Mouse (Mus musculus) neural tube, embryonic 10.5 days (tissue): ENCODE data around the gene Mrpl35.
"Not testable (repeated sequence)": the region's sequence is repeated elsewhere in the genome, so short reads cannot be mapped to it uniquely, and the experiment has no call there.

Experiments
- DNase-seq: peaks from one replicate; pipeline ENCODE4 v3.0.0-alpha.2; 2017; ENCODE audit warnings: low spot score; ENCODE audit errors: extremely low spot score

The Mrpl35 gene

DNA sequence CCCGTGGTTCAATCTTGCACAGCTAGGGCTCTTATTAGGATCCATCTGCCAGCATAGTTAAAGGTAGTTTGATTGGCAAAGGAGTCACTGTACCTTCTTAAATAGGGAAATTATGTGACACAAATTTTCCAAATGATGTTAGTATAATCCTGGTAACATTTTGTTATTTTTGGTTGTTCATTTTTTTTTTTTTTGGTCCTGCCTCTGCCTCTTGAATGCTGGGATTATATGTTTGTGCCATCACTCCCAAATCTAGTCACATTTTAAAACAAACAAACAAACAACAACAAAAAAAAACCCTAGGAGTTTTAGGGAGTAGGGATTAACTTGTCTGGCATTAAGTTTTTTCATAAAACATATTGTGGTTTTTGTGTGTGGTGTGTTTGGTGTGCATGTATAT is at the start of gene Mrpl35:
TSS of gene Mrpl35 (minus strand) at position 101 of the 400 bp plus-strand sequence.
- no peak for DNase-seq

- DNase-seq, result no peak
Observed at GRCm38 (mm10) chr6:71871396-71871795, 44.6 kb upstream of the Mrpl35 start.

DNA sequence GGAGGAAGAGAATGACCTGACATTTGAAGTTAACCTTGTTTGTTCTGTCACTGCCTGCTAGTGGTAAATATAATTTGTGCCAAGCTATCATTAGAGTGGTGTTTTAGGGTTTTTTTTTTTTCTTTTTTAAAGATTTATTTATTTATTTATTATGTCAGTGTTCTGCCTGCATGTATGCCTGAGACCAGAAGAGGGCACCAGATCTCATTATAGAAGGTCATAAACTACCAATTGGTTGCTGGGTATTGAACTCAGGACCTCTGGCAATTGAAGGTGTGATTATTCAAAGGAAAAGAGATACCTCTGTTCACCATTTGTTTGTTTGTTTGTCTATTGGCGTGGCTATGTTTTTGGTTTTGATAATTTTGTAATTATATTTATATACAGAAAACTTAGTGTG is 42.0 kb upstream of the Mrpl35 start:
- DNase-seq, result no peak

DNA sequence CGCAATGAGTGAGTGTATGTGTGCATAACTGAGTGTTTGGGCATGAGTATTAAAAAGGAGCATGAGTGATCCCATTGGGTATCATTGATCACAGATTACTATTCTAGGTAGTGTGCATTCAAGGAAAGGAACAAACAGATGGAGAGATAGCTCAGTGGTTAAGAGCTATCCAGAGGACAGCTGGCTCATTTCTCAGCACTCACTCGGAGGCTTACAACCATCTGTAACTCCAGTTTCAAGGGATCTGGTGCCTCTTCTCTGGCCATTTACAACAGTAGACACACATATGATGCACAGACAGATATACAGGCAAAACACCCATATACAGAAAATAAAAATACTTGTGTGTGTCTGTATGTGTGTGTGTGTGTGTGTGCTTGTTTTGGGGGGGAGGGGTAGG is 41.0 kb upstream of the Mrpl35 start:
- DNase-seq, result no peak

DNA sequence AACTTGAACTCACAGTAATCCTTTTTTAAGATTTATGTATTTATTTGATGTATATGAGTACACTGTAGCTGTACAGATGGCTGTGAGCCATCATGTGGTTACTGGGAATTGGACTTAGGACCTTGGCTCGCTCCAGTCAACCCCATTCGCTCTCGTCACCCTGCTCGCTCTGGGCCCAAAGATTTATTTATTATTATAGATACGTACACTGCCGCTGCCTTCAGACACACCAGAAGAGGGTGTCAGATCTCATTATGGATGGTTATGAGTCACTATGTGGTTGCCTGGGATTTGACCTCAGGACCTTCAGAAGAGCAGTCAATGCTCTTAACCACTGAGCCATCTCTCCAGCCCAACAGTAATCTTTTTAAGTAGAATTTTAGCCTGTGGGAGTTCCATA is 20.1 kb upstream of the Mrpl35 start:
- not testable (repeated sequence) for DNase-seq

- no peak for DNase-seq
Observed at GRCm38 (mm10) chr6:71840597-71841290, 14.0 kb upstream of the Mrpl35 start.

GRCm38 (mm10) chr6:71839815-71840214 is 13.0 kb upstream of the Mrpl35 start:
- DNase-seq, result no peak

- no peak for DNase-seq
Observed at GRCm38 (mm10) chr6:71836811-71837210, 10.0 kb upstream of the Mrpl35 start.

DNA sequence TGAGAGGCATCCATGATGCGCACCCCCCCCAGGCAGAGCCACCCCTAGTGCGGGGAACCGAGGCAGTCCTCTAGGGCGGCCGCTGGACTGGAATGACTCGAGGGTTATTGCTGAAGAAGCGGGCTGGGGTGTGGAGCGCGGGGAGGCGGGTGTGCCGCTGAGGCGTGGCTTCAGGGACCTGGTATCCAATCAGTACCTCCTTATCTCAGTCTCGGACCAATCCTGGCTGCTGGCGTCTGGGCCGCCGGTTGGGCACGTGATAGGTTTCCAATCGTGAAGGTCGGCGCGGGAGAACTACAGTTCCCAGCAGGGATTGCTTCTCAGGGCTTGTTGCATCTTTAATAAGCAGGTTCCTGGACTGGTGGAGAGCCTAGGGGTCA is 4.8 kb upstream of the Mrpl35 start:
- peak; percentile 91 for DNase-seq

GRCm38 (mm10) chr6:71830690-71831580 is 4.2 kb upstream of the Mrpl35 start, which contains the start of gene Immt:
Gene Immt (plus strand): TSS chr6:71831331.
- DNase-seq, result peak; percentile 94

GRCm38 (mm10) chr6:71829768-71830167 is 3.0 kb upstream of the Mrpl35 start:
- no peak for DNase-seq

GRCm38 (mm10) chr6:71823961-71824360 is 2.8 kb downstream of the Mrpl35 start:
- DNase-seq, result no peak

- DNase-seq, result peak; percentile 91
Observed at GRCm38 (mm10) chr6:71823488-71823887, 3.3 kb downstream of the Mrpl35 start.

DNA sequence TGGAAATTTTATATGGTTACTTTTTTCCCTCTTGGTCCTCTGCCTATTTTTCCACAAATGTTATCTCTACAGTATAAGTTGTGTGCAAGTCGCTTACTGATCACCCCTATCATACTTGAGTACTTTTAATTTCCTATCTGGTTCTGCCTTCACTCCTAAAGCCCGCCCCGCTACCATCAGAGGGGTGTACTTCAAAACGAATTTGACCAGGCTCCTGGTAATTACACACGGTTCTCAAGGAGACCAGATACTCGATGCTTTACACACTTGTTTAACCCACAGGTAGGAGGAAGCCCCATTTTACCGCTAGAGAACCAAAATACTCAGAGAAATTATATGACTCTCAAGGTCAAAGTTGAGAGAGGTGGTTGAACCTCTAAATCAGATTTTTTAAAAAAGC is 3.7 kb downstream of the Mrpl35 start:
- peak; percentile 16 for DNase-seq

DNA sequence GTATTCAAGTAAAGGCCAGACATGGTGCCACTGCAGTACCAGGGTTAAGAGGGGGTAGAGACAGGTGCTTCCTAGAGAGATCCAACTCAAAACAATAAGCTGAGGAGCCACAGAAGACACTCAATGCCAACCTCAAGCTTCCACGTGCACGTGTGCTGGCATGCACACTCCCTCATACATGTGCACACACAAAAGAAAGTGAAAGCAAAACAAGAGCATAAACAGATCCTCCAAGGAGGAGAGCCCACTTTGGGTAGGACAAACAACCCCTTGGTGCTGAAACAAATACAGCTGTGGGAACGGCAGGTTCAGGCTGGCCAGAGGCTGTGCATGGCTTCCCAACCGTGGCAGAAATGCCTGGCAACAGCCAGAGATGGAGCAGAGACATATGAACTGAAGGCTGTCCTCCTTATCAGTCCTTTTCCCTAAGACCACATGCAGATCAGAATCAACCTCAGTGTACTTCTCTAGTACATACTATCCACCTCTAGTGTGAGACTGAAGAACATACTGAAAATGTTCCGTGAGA is 6.9 kb downstream of the Mrpl35 start:
- DNase-seq, result no peak

GRCm38 (mm10) chr6:71812820-71813219 is 13.9 kb downstream of the Mrpl35 start:
- DNase-seq, result no peak

DNA sequence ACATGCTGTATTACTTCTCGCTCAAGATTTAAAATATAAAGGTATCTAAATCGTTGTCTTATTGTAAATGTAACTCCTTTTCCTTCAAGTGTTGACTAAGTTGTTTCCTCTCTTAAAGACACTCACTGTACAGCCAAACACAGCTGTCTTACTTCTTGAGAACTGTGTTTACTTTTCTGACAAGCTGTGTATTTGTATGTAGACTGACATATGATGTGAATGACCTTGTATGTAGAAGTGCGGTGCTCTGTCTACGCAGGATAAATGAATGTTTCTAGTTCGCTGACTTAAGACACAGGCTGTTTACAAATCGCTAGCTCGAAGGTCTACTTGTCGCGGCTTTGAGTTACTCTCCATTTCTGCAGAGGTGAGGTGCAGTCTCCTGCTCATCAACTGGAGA is 16.9 kb downstream of the Mrpl35 start:
- DNase-seq, result no peak

DNA sequence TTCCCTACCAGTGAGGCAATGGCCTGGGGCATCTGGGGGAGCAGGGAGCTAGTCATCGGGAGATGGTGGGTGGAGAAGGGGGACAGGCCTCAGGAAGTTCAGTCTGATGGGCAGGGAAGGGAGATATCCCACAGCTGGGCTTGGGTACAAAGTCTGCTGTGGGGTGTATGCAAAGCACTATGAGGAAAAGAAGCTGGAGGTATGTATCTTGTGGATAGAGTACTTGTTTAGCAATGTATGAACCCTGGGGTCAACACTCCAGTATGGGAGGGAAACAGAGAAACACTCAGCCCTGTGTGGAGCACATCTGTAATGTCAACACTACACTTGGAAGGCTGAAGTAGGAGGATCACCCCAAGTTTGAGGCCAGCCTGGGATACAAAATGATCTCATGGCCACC is 20.1 kb downstream of the Mrpl35 start:
- DNase-seq, result no peak

GRCm38 (mm10) chr6:71804061-71804829 is 22.5 kb downstream of the Mrpl35 start:
- DNase-seq, result peak; percentile 66

DNA sequence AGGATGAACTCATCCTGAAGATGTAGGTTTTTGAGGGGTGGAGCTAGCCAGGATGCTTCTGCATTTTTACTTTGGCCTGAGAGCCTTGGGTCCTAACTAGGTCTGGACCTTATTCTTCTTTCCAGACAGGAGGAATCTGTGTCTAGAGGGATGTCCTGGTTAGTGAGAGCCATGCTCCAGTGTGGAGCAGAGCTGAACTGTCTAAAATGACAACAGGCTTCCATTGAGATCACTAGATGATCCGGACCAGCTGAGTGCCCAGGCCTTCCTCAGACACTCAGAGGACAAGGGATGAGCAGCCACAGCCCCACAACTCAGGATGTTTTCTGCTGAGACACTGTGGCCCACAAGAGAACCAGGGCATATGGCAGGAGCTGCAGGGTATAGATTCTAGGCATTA is 23.2 kb downstream of the Mrpl35 start:
- no peak for DNase-seq

DNA sequence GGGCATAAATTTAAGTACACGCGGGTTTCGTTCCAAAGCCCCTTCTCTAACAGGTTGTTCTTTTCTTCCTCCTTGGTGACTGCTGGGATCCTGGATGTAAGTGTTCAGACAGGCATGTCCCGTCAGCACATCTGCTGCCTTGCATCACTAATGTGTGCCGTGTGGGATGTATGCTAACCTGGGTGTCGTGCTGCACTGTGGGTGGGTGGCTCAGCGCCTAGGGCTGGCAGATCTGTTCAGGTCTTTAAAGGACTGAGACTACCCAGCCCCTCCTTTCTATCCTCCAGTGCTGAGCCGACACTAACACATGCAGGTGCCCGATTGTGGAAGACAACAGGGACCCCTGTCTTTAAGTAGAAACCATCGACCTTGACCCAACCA is 25.1 kb downstream of the Mrpl35 start:
- no peak for DNase-seq
